Mouse (Mus musculus) kidney, adult 2 months (tissue): ENCODE results near the gene St3gal6.

Source experiments
- CTCF ChIP-seq: fragments of 200-500 bp; conservative IDR thresholded peaks from 2 replicates; pipeline ENCODE4 v1.5.1; 2011; ENCODE audit warnings: low read depth, mild to moderate bottlenecking, control low read depth, low read length, moderate library complexity, mixed read lengths; ENCODE audit not compliant: insufficient read depth, insufficient read length
- POLR2A ChIP-seq: fragments of 200-500 bp; IDR thresholded peaks from one replicate; pipeline ENCODE4 v1.6.1; 2011; ENCODE audit warnings: low read depth, low read length, control low read depth

GRCm38 (mm10) chr16:58522677-58523043 lies 1.4 kb downstream of the St3gal6 start:
- TF ChIP-seq CTCF (no peak), POLR2A (no peak)
